Mouse (Mus musculus): ENCODE data around the gene Trp53bp2.

GRCm38 (mm10) chr1:182475005-182475796 is 66.2 kb downstream of the Trp53bp2 start:
- TF ChIP-seq POLR2A (IDR thresholded peaks at IDR 0.05; ENCODE audit: low read depth, low read length) (no peak), CTCF (IDR thresholded peaks at IDR 0.05; ENCODE audit: extremely low read depth, insufficient read length, insufficient replicate concordance, low read depth, low read length) (no peak)

Measured in small intestine, adult 2 months (tissue).